In the genomic region with DNA sequence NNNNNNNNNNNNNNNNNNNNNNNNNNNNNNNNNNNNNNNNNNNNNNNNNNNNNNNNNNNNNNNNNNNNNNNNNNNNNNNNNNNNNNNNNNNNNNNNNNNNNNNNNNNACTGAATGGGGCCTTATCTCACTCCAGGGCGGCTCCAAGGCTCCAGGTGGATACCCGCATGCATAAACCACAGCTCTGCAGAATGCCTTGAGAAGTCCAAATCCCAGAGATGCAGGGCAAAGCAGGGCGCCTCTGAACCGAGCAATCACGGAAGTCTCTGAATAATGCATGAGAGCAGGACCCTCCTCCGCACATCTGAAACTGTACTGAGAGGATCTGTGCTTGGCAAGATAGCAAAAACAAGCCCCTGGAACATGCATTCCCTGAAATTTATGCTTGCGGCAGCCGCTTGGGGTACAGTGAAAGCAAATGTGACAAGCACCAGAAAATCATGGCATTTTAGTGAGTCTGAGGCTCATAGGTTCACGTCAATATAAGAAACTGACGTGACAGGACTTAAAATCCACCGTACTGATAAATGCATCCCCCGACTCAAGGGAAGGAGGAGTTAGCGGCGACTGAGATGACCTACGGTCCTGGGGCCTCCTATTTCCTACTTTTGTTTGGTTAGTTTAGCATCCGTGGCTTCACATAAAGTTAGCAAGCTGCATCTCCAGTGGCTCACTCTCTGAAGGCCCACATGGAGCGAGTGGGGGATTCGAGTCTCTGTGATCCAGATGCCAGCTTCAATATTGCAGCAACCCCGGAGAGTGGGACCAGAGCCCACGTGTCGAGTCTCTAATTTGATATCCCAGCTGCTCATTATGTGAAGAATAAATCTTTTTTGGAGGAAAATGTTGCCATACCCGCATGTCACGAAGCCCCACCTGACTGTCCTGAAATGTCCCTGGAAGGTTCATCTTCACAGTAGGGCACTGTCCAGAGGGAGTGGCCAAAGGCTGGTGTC, we compare ENCODE assay signal across 9 mouse cellular contexts.
A peak's percentile ranks its signal among the peaks of the same experiment; 100 is the strongest.
DNase-seq lines count a peak whose midpoint lies in the region; ATAC-seq lines count a peak whose summit lies in the region.
"Had no signal": no experiment of that assay in that cellular context is flagged by ENCODE, and none has a peak within 500 bp of the region (broad histone marks: within the 10 kb centered on the region; RNA-seq: fewer than 3 reads in every experiment).

No protein-coding gene starts in this region.

- H3K9me3 ChIP-seq in hindbrain, embryonic 15.5 days = no peaks in the 10 kb centered on the region
- H3K9me3 ChIP-seq in midbrain, embryonic 11.5 days (ENCODE audit: control insufficient read depth, low read length) = no peaks in the 10 kb centered on the region
- H3K9me3 ChIP-seq: limb, embryonic 15.5 days had no signal

- no peaks in the 10 kb centered on the region for H3K36me3 ChIP-seq in hindbrain, embryonic 15.5 days
- no peaks in the 10 kb centered on the region for H3K36me3 ChIP-seq in midbrain, embryonic 11.5 days (ENCODE audit: control insufficient read depth, insufficient read depth, low read length)
- H3K36me3 ChIP-seq: limb, embryonic 15.5 days had no signal

- H3K27ac ChIP-seq in hindbrain, embryonic 15.5 days (replicated peaks) = peak overlapping the region; percentile 70
- H3K27ac ChIP-seq in midbrain, embryonic 11.5 days (ENCODE audit: low read depth, low read length) = no peak overlapping the region
- H3K27ac ChIP-seq: limb, embryonic 15.5 days had no signal

- H3K27me3 ChIP-seq in hindbrain, embryonic 15.5 days = no peaks in the 10 kb centered on the region
- H3K27me3 ChIP-seq in midbrain, embryonic 11.5 days (ENCODE audit: control insufficient read depth, insufficient read depth, low read length) = no peaks in the 10 kb centered on the region

- ATAC-seq in hindbrain, embryonic 15.5 days (ENCODE audit: low FRiP score, low read depth) = peak; percentile 83
- ATAC-seq in midbrain, embryonic 11.5 days (ENCODE audit: low FRiP score) = peak; percentile 88
- ATAC-seq in monocyte, adult 5-6 weeks (replicated peaks; ENCODE audit: insufficient number of reproducible peaks, low FRiP score, low TSS enrichment, poor library complexity, severe bottlenecking) = no peak

- peak overlapping the region; percentile 15; the same call in 1 of the 2 replicates for H3K4me3 ChIP-seq in hindbrain, embryonic 15.5 days
- no peak overlapping the region for H3K4me3 ChIP-seq in midbrain, embryonic 11.5 days (ENCODE audit: low read depth, low read length)
- H3K4me3 ChIP-seq: limb, embryonic 15.5 days had no signal

- peak overlapping the region; percentile 44 for H3K4me2 ChIP-seq in hindbrain, embryonic 15.5 days
- H3K4me2 ChIP-seq in midbrain, embryonic 11.5 days = peak overlapping the region; percentile 12
- H3K4me2 ChIP-seq: limb, embryonic 15.5 days had no signal

- 42% methylated on average over 23 of the region's 23 CpGs for WGBS in hindbrain, embryonic 15.5 days
- 57% methylated on average over 23 of the region's 23 CpGs for WGBS in midbrain, embryonic 11.5 days

- no peak overlapping the region for H3K9ac ChIP-seq in hindbrain, embryonic 15.5 days
- peak overlapping the region; percentile 38; the same call in 1 of the 2 replicates for H3K9ac ChIP-seq in midbrain, embryonic 11.5 days (ENCODE audit: low read length)
- H3K9ac ChIP-seq: limb, embryonic 15.5 days had no signal

- peaks cover 28% of the 10 kb centered on the region for H3K4me1 ChIP-seq in hindbrain, embryonic 15.5 days (replicated peaks)
- peaks cover 5% of the 10 kb centered on the region for H3K4me1 ChIP-seq in midbrain, embryonic 11.5 days (ENCODE audit: control insufficient read depth, insufficient read depth, low read length)
- H3K4me1 ChIP-seq: limb, embryonic 15.5 days had no signal

- DNase-seq in cerebellum, postnatal 14 days = peak; percentile 19 to 34
- no peak for DNase-seq in cerebellum, adult 8-10 months
- DNase-seq in brain, adult 2 months (ENCODE audit: low read depth, low spot score) = peak; percentile 80
- DNase-seq in midbrain, embryonic 11.5 days (ENCODE audit: low spot score, missing footprints) = peak; percentile 87
- no peak for DNase-seq in urinary bladder, adult 18-20 months (ENCODE audit: low spot score in 2 of 2)
- DNase-seq in urinary bladder, postnatal 10 days (ENCODE audit: low spot score) = no peak

Comparison
In these comparisons a context has a peak if more than half of its experiments do, and no peak if none do; other contexts are left out.
1. DNase-seq: peak in cerebellum, postnatal 14 days (2 of 2), brain, adult 2 months (single experiment) and midbrain, embryonic 11.5 days (single experiment); none in cerebellum, adult 8-10 months (single experiment), urinary bladder, adult 18-20 months (0 of 2) and urinary bladder, postnatal 10 days (single experiment).